Mouse (Mus musculus): Measurements from ENCODE around the gene Slco4a1.

DNA sequence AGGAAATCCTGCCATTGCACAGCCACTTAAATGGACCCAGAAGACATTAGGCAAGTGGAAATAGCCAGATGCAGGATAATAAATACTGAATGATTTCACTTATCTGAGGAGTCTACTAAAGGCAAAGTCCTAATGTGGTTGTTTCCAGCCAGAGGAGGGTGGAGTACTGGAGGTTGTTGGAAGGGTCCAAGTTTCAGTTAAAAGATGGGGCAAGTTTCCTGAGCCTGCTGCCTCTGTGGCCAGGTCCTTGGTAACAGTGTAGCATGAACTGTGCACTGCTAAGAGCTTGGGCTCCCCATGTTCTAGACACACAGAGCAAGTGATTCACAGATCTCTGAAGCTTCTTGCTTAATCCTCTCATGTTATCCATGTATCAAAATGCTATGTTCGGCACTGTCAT is 10.1 kb upstream of the Slco4a1 start:
- TF ChIP-seq CTCF (IDR thresholded peaks at IDR 0.05; ENCODE audit: extremely low read depth, insufficient read length, insufficient replicate concordance, low read depth, low read length) = no peak
- TF ChIP-seq POLR2A (IDR thresholded peaks at IDR 0.05; ENCODE audit: low read depth, low read length) = no peak

Data from small intestine, adult 2 months (tissue).